Mouse (Mus musculus) liver, embryonic 14.5 days (tissue): ENCODE results near the gene Olfr1033.
"Not testable (repeated sequence)": the region's sequence is repeated elsewhere in the genome, so short reads cannot be mapped to it uniquely, and the experiment has no call there.

ENCODE experiments used
- CTCF ChIP-seq: IDR thresholded peaks from 2 replicates; pipeline ENCODE4 v1.5.1; 2016; ENCODE audit warnings: antibody characterized with exemption, low read depth, control low read depth
- EP300 ChIP-seq: IDR thresholded peaks from 2 replicates; pipeline ENCODE4 v1.6.1; 2016; ENCODE audit warnings: antibody characterized with exemption, low read depth

- TF ChIP-seq CTCF, EP300: not testable (repeated sequence)
Observed at GRCm38 (mm10) chr2:86073692-86074091, 53.3 kb downstream of the Olfr1033 start, which contains the start of gene Olfr1036.
